Mouse (Mus musculus) gastrocnemius, adult 18-20 months (tissue): ENCODE data around the gene Ifit3b. TPM values are rescaled to one million over a fixed set of nuclear protein-coding genes. Genes with fewer than 3 reads are reported as not detected.
A peak's percentile ranks its signal among the peaks of the same experiment; 100 is the strongest.
"Not testable (repeated sequence)": the region's sequence is repeated elsewhere in the genome, so short reads cannot be mapped to it uniquely, and the experiment has no call there.

Experiments
- DNase-seq: peaks from one replicate; pipeline ENCODE4 v3.0.0; 2021; ENCODE audit warnings: low spot score
- total RNA-seq, 2 experiments: library from RNA; stranded (reverse); gene quantifications; 2 replicates each; pipeline ENCODE4 v1.2.3; 2021

Ifit3b gene
- total RNA-seq, 2 experiments from 2014 or later = 1.4 to 2.0 TPM

- DNase-seq = no peak
These were observed 2.3 kb upstream of the Ifit3b start for GRCm38 (mm10) chr19:34605472-34605871.

DNA sequence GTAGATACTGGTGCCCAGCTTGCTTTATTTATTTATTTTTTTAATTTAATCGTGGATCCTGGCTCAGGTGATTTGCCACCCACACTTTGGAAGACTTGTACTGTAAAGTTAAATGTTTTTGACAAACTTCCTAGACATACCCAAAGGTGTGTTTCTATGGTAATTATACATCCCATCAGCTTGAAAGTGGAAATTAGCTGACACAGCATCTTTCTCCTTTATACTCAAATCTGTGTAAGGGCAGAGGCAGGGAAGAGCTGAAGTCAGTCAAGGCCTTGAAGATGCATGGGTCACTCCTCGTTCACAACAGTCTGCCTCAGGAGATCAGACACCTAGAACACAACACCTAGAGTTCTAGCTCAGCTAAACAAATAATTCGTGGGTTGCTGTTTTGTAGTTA, 2.3 kb downstream of the Ifit3b start:
- DNase-seq = not testable (repeated sequence)

GRCm38 (mm10) chr19:34612243-34613001, 4.7 kb downstream of the Ifit3b start:
- DNase-seq = not testable (repeated sequence)

- DNase-seq = no peak
These were observed 13.1 kb downstream of the Ifit3b start for GRCm38 (mm10) chr19:34620871-34621270.

DNA sequence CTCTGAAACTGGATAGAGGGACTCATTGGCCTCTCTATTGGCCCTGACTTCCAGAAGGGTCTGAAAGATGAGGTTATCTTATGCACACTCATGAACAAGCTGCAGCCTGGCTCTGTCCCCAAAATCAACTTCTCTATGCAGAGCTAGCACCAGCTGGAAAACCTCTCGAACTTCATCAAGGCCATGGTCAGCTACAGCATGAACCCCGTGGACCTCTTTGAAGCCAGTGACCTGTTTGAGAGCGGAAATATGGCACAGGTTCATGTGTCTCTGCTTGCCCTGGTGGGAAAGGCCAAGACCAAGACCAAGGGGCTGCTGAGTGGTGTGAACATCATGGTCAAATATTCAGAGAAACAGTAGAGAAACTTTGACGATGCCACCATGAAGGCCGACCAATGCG, 16.0 kb downstream of the Ifit3b start:
- DNase-seq = no peak

DNA sequence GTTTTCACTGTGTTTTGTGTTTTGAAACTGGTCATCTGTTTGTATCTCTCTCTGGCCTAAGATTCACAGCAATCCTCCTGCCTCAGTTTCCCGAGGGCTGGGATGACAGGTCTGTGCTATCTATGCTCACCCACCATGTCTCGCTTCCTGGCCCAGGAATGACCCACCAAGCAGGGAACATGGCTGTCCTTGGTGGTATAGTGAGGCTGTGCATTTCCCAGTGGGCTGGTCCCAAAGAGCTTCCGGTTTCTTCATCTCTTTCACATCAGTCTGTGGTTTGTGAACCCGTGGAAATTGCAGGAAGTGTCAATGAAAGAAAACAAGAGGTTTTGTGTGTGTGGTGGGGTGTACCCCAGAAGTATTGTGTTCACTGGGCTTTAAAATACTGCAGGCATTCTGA, 16.9 kb downstream of the Ifit3b start:
- DNase-seq = no peak

- no peak for DNase-seq
These were observed 19.7 kb downstream of the Ifit3b start for GRCm38 (mm10) chr19:34627496-34627895.

- no peak for DNase-seq
These were observed 23.7 kb downstream of the Ifit3b start for GRCm38 (mm10) chr19:34631487-34631886.

GRCm38 (mm10) chr19:34633484-34633883, 25.7 kb downstream of the Ifit3b start:
- DNase-seq = no peak

- DNase-seq = peak; percentile 43
These were observed 29.3 kb downstream of the Ifit3b start for GRCm38 (mm10) chr19:34636933-34637557.

GRCm38 (mm10) chr19:34640623-34641022, 32.9 kb downstream of the Ifit3b start, which contains the start of the genes Ifit1bl2 and Ifit1:
Ifit1bl2 (minus strand) TSS chr19:34640743.
Ifit1 (plus strand) TSS chr19:34640871.
- peak; percentile 7 for DNase-seq

- no peak for DNase-seq
These were observed 34.8 kb downstream of the Ifit3b start for GRCm38 (mm10) chr19:34642616-34643015.

DNA sequence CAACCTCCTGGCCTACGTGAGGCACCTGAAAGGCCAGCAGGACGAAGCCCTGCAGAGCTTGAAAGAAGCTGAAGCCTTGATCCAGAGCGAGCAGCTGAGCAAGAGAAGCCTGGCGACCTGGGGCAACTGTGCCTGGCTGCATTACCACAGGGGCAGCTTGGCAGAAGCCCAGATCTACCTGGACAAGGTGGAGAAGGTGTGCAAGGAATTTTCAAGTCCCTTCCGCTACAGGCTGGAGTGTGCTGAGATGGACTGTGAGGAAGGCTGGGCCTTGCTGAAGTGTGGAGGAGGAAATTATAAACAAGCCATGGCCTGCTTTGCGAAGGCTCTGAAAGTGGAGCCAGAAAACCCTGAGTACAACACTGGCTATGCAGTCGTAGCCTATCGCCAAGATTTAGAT, 39.9 kb downstream of the Ifit3b start:
- not testable (repeated sequence) for DNase-seq

GRCm38 (mm10) chr19:34650276-34650675, 42.5 kb downstream of the Ifit3b start:
- DNase-seq = no peak

DNA sequence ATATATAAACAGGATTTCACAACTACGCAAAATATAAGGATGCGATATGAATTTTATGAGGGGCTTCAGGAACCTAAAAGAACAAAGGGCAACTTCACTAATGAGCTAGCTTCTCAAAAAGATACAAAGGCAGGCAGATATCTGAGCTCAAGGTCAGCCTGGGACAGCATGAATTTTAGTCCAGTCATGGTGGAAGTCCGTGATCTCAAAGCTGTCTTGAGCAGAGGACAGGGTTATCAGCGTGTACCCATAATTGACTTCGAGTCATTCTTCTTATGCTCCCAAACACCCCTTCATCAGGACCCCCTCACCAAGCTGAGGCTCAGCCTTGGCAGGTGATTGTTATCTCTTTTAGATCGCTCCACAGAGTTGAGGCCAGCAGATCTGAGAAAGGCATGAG, 43.2 kb downstream of the Ifit3b start:
- no peak for DNase-seq

GRCm38 (mm10) chr19:34655227-34655805, 47.5 kb downstream of the Ifit3b start:
- no peak for DNase-seq

GRCm38 (mm10) chr19:34656511-34657298, 48.9 kb downstream of the Ifit3b start:
- no peak for DNase-seq

DNA sequence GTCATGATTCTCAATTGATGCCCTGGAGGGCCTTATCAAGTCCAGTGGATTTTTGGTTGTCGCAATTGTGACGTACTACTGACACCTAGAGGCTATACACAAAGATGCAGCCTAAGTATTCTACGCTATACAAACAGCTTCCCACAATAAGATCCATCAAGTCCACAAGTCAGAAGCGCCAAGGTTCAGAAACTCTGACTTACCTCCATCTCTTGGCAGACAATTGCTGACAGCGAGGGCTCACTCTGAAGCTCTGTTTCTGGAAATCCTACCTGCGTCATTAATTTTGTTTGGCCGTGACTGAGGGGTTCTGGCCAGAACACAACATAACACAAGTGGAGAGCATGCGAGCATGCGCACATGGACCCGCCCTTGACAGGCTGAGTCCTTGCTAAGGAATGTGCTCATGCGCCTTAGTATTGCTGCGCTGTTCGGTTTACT, 54.3 kb downstream of the Ifit3b start:
- peak; percentile 27 for DNase-seq

DNA sequence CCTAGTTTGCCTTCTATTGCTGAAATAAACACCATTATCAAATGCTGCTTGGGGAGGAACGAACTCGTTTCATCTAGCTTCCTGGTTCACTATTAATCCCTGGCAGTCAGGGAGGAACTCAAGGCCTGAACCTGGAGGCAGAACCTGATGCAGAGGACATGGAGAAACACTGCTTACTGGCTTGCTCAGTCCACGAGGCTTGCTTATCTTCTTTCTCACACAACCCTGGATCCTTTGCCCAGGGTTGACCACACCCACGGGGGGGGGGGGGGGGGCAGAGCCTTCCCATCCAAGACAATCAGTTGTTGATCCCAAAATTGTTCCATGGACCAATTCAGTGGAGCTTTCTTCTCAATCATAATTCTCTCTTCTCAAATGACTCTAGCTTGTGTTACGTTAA, 55.0 kb downstream of the Ifit3b start:
- DNase-seq = no peak
